Mouse (Mus musculus) adrenal gland, adult 18-20 months (tissue): Measurements from ENCODE around the gene Ager. TPM values are rescaled to one million over a fixed set of nuclear protein-coding genes. Genes with fewer than 3 reads are reported as not detected.

Experiments used
- DNase-seq, 2 experiments: peaks; one replicate each; pipeline ENCODE4 v3.0.0; 2021 to 2022; ENCODE audit warnings: low spot score in 2 of 2
- total RNA-seq, 2 experiments: library from RNA; stranded (reverse); gene quantifications; 1 replicate in 1 of 2; 2 replicates in 1 of 2; pipeline ENCODE4 v1.2.3; 2021

Ager gene
- total RNA-seq, 2 experiments from 2014 or later: 0.73 to 0.86 TPM

GRCm38 (mm10) chr17:34583819-34584218 lies 13.8 kb upstream of the Ager start:
- DNase-seq: no peak

- no peak for DNase-seq
Observed at GRCm38 (mm10) chr17:34585121-34585520, 12.5 kb upstream of the Ager start.

- DNase-seq: no peak
Observed at GRCm38 (mm10) chr17:34585877-34586771, 11.5 kb upstream of the Ager start.

DNA sequence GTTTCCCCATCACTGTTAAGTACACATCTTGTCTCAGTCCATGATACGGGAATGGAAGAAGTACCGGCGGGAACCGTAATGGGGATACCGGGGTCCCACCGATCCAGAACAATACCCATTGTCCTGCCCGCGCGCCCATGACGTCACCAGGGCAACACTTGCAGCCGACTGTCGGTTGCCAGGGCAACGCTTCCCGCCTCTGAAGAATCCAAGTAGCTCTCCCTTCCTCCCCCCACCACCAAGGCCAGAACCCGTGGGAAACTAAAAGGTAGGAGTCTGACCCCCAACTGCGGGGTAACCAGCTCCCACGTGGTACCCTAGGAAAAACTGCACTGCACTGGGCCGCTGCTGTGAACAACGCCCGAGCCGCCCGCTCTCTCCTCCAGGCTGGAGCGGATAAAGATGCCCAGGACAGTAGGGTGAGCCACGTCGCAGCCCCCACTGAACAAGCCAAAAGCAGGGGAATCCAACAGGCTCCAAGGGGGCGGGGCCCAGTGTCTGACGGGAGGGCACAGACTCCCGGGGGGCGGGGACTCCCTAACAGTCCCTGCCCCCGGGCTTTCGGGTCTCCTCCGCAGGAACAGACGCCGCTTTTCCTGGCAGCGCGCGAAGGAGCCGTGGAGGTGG lies 10.8 kb upstream of the Ager start:
- peak; percentile 64 to 83 for DNase-seq

GRCm38 (mm10) chr17:34587423-34587811 lies 10.2 kb upstream of the Ager start:
- peak; percentile 97 to 98 for DNase-seq

DNA sequence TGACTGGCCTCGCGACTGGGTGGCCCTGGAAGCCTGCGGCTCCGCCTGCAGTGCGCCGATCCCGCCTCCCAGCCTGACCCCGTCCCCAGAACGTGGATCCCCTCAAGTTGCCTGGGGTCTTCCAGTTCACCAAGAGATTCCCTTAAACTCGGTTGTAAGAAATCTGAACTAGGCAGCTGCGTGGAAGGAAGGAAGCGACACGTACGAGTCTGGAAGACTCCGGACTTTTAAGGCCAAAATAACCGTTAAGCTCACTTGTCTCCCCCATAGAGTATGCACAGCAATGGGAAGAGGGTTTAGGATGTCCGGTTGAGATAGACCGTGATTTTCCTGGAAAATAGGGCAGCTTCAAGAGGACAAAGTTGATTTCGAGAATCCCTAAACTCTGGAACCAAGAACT lies 9.8 kb upstream of the Ager start:
- DNase-seq: no peak

DNA sequence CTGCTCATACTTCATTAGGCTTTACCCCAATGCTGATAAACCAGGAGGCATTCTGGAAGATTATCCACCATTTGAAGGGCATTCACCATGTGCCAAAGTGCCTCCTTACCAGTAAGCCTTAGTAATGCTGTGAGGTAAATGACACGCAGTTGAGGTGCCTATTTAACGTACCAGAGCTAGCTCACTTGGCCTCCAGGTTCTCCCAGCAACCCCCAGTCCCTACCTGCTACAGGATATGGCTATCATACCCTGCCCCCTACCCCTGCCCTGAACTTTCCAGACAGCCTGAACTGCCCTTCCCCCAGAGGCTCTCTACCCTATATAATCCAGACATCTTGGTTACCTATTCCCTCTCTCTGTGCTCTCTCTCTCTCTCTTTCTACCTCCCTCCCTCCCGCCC lies 8.9 kb upstream of the Ager start:
- DNase-seq: no peak

DNA sequence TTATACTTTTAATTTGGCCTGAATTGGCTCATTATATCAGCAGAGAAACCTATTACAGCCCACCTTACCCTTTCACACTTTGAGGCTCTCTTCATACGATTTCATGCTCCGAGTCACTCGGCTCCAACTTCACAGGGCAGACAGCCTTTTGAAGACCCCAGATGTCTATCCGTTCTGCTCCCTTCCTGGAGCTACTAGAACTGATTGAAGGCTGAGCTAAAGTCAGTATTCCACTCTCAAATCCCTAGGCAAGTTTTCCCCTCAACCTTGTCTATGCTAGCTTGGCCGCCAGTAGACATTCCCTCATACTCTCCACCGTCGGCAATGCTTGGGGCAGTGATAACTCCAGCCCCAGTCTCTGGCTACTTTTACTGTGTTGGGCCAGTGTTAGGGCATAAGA lies 8.5 kb upstream of the Ager start:
- DNase-seq: no peak

- no peak for DNase-seq
Observed at GRCm38 (mm10) chr17:34589681-34590101, 8.0 kb upstream of the Ager start, which contains the start of gene Gpsm3. Gpsm3 (plus strand) TSS chr17:34589806.

DNA sequence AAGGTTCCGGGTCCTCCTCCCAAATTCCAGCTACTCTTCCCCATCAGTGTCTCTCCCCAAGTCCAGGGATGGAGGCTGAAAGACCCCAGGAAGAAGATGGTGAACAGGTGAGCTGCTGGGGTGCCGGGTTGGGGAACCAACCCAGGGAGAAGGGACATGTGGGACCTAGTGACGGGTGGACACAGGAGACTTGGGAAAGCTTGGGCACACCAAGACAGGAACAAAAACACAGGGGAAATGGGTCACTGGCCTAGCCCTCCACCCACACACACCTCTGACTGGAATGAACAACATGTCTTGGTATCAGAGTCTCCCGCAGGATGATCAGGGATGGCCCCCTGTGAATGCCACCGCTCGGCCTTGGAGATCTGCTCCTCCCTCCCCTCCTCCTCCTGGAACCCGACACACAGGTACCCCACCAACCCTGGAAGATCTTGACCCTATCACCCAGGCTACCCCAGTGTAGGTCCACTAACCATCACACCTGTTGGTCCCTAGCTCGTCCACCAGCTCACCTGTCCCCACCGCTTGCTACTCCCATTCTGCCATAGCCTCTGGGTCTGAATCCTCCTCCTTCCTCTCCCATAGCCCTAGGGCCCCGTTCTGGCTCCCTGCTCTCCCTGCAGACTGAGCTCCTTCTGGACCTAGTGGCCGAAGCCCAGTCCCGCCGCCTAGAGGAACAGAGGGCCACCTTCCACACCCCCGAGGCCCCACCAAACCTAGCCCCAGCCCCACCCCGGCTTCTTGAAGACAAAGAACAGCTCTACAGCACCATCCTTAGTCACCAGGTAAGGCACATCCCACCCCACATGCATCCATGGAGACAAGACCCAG lies 7.3 kb upstream of the Ager start:
- no peak for DNase-seq

DNA sequence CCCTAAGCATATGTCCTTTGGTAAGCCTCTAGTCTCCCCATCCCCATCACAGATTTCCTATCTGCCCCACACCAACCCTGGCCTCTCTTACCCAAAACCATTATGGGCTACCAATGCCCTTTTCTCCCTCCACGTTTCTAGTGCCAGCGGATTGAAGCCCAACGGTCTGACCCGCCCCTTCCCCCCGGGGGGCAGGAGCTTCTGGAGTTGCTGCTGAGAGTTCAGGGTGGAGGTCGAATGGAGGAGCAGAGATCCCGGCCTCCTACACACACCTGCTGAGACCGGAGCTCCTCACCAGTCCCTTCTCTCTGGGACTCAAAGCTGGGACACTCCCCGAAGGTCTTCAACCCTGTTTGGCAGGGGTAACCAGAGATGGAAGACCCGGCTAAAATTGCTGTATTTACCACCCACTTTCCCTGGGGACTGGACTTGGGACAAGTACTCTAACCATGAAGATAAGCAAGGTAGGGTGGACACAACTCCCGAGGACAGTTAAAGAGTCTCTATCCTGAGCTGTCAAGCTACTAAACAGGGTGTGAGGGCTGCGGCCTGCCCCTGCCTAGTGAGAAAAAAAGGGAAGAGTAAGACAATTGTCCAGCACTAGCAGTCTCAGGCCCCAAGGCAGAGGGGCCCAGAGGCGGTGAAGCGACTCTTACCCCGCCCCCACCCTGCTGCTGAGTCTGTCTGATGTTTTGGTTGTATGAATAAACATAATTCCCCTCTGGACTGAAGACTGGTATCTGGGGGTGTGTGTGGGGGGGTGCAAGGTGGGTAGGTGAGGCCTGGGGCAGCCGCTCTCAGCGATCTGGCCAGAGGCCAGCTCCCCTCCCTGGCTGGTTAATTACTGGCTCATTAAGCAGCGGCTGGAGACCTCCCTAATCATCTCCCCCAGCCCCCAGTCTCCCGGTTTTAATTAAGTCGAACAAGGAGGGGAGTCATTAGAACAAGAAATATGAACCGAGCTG lies 6.4 kb upstream of the Ager start, which contains the start of gene Pbx2:
Pbx2 (plus strand) TSS at position 238 of the 965 bp plus-strand sequence.
- no peak for DNase-seq

DNA sequence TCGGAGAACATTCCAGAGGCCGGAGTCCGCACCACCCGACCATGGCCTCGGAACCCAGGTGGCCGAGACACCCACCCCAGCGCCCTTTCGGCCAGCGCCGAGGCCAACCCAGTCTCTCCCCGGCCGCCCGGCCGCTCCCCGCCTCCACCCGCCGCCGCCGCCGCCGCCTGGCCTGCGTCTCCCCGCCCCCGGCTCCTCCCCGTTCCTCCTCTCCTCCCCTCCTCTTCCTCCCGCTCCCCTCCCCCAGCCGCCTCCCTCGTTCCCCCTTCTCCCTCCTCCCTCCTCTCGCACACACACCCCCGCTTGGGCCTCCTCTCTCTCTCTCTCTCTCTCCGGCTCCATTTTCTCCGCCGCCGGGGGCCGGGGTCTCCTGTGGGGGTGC lies 5.7 kb upstream of the Ager start:
- DNase-seq: peak; percentile 88 to 90

GRCm38 (mm10) chr17:34592581-34593549 lies 4.8 kb upstream of the Ager start:
- no peak for DNase-seq

GRCm38 (mm10) chr17:34593752-34594525 lies 3.7 kb upstream of the Ager start:
- no peak for DNase-seq

- no peak for DNase-seq
Observed at GRCm38 (mm10) chr17:34596098-34596497, 1.6 kb upstream of the Ager start.

DNA sequence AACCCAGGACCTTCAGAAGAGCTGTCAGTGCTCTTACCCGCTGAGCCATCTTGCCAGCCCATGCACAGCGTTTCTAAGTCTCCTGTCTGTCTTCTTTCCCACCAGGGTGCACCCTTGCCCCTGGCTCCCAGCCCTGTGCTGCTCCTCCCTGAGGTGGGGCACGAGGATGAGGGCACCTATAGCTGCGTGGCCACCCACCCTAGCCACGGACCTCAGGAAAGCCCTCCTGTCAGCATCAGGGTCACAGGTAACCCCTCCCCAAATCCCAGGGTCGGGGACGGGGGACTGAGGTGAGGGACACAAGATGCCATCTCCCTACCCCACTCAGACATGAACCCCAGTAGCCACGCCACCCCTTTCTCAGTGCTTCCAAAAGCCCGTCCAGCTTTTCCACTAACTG lies 2.2 kb downstream of the Ager start:
- no peak for DNase-seq

DNA sequence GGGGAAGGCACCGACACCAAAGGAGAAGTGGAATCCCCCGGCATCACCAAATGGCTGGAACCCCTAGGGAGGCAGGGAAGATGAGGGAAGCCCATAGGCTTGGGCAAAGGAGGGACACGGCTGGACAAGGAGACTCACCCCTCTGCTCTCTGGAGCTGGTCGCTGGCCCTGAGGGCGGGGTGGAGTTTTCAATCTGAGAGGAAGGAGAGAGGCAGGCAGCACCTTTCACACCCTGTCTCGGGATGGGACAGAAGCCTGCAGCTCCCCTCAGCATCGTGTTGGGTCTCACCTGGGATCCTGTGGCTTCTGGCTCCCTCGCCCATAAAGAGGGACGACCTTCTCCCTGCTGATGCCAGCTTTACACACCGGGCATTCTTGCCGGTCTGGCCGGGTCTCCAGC lies 4.1 kb downstream of the Ager start:
- no peak for DNase-seq

GRCm38 (mm10) chr17:34603375-34604060 lies 5.9 kb downstream of the Ager start, which contains the start of gene Rnf5:
Rnf5 (minus strand) TSS chr17:34603690.
- DNase-seq: peak; percentile 90 to 92
